Mouse (Mus musculus): ENCODE data around the gene Grm7. TPM values are rescaled to one million over a fixed set of nuclear protein-coding genes. Genes with fewer than 3 reads are reported as not detected.

Gene Grm7
- polyA plus RNA-seq, 1 experiment from 2014 or later, result not detected

- no peak for TF ChIP-seq CTCF (IDR thresholded peaks at IDR 0.05)
- CTCF ChIA-PET, result interaction anchor here (0.7 kb wide), 1 partner anchor 34 kb away, joined by 3 read pairs; no protein-coding TSS in a partner anchor
- H3K27me3 ChIP-seq, result no peaks in the 10 kb centered on the region
- in situ Hi-C loops (cut with MboI; ENCODE audit: low pct_unique_long_range_greater_than_20kb), result no loop called here
- no peak for DNase-seq (ENCODE audit: low read depth, low spot score)
- POLR2A ChIA-PET, result no interaction called here
- ATAC-seq, result no peak
Measured at GRCm38 (mm10) chr6:111584851-111585250, 939.5 kb downstream of the Grm7 start.

DNA sequence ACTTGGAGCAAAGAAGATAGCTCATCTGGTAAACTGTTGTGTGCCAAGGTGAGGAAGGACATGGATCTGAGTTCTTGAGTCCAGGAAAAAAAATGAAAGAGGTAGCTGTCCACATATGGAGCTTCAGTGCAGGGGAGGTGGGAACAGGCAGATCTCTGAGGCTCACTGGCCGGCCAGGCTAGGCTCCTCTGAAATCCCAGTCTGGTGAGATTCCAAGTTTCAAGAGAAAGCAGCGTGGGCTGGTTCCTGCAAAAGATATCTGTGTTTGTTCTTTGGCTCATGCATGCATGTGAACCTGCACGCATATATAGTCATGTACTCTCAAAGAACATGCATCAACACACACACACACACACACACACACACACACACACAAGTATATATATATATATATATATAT lies 942.2 kb downstream of the Grm7 start:
- DNase-seq (ENCODE audit: low read depth, low spot score) (no peak), ATAC-seq (no peak)
- ChIA-PET POLR2A (no interaction called here), CTCF (no interaction called here)
- no peaks in the 10 kb centered on the region for H3K27me3 ChIP-seq
- in situ Hi-C loops (cut with MboI; ENCODE audit: low pct_unique_long_range_greater_than_20kb), result no loop called here
- TF ChIP-seq CTCF (IDR thresholded peaks at IDR 0.05), result no peak

- ChIA-PET POLR2A (no interaction called here), CTCF (interaction anchor here (1.0 kb wide), 1 partner anchor 12 kb away, joined by 3 read pairs; no protein-coding TSS in a partner anchor)
- TF ChIP-seq CTCF (IDR thresholded peaks at IDR 0.05), result no peak
- in situ Hi-C loops (cut with MboI; ENCODE audit: low pct_unique_long_range_greater_than_20kb), result no loop called here
- no peaks in the 10 kb centered on the region for H3K27me3 ChIP-seq
- DNase-seq (ENCODE audit: low read depth, low spot score) (no peak), ATAC-seq (no peak)
Measured at GRCm38 (mm10) chr6:111601892-111602654, 956.7 kb downstream of the Grm7 start.

DNA sequence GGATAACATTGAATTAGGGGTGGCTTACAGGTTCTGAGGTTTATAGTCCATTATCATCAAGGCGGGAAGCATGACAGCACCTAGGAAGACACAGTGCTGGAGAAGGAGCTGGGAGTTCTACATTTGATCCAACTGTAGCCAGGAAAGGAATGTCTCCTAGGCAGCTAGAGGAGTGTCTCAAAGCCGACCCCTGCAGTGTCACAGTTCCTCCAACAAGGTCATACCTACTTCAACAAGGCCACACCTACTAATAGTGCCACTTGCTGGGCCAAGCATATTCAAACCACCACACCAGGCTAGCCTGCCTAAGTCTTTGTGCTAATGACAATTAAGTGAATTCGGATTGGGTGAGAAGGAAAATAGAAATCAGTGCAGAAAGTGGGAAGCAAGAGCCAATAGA lies 965.0 kb downstream of the Grm7 start:
- in situ Hi-C loops (cut with MboI; ENCODE audit: low pct_unique_long_range_greater_than_20kb), result no loop called here
- ATAC-seq (no peak), DNase-seq (ENCODE audit: low read depth, low spot score) (no peak)
- no peak for TF ChIP-seq CTCF (IDR thresholded peaks at IDR 0.05)
- CTCF ChIA-PET, result no interaction called here
- H3K27me3 ChIP-seq, result no peaks in the 10 kb centered on the region
- POLR2A ChIA-PET, result no interaction called here

DNA sequence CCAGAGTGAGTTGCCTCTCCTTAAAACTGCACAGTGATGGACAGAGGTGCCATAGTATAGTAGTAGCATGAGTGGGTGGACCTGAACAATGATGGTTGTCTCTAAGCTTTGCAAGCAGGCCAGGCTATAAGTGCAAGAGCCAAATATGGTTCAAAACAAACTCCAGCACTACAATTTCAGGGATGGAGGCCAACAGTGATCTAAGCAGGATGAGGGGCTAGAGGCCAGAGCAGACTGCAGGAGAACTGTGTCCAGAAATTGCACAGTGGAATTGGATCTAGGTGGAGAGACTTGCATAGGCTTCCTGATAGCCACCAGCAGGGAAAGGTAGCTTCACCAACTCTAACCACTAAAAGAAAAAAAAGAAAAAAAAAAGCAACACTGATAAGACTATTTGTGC lies 968.5 kb downstream of the Grm7 start:
- in situ Hi-C loops (cut with MboI; ENCODE audit: low pct_unique_long_range_greater_than_20kb), result no loop called here
- DNase-seq (ENCODE audit: low read depth, low spot score) (no peak), ATAC-seq (no peak)
- H3K27me3 ChIP-seq, result no peaks in the 10 kb centered on the region
- ChIA-PET POLR2A (interaction anchor here (0.7 kb wide), 1 partner anchor 224 kb away, joined by 4 read pairs; no protein-coding TSS in a partner anchor), CTCF (no interaction called here)
- no peak for TF ChIP-seq CTCF (IDR thresholded peaks at IDR 0.05)

Measured in Patski (cell line).